Mouse (Mus musculus) adrenal gland, postnatal 14 days (tissue): ENCODE results near the gene 9130019O22Rik. TPM values are rescaled to one million over a fixed set of nuclear protein-coding genes. Genes with fewer than 3 reads are reported as not detected.
"Not testable (repeated sequence)": the region's sequence is repeated elsewhere in the genome, so short reads cannot be mapped to it uniquely, and the experiment has no call there.

Experiments used
- DNase-seq: peaks from one replicate; pipeline ENCODE4 v3.0.0; 2021; ENCODE audit warnings: mixed read lengths
- total RNA-seq: library from RNA; stranded (reverse); gene quantifications from 2 replicates; pipeline ENCODE4 v1.2.3, GENCODE M21; 2021

Gene 9130019O22Rik
- total RNA-seq, 1 experiment from 2014 or later, result 3.3 TPM

GRCm38 (mm10) chr7:127375271-127376245 is 11.4 kb downstream of the 9130019O22Rik start, which contains the start of gene Zfp747:
Zfp747 (minus strand) TSS chr7:127376050.
- peak; percentile 95 for DNase-seq

- not testable (repeated sequence) for DNase-seq
These were observed 15.1 kb downstream of the 9130019O22Rik start for GRCm38 (mm10) chr7:127371870-127372269.

- no peak for DNase-seq
These were observed 15.8 kb downstream of the 9130019O22Rik start for GRCm38 (mm10) chr7:127371213-127371612.

- no peak for DNase-seq
These were observed 20.7 kb downstream of the 9130019O22Rik start for GRCm38 (mm10) chr7:127366249-127366648.

- DNase-seq, result no peak
These were observed 22.8 kb downstream of the 9130019O22Rik start for GRCm38 (mm10) chr7:127364166-127364565.

GRCm38 (mm10) chr7:127363475-127363921 is 23.5 kb downstream of the 9130019O22Rik start:
- peak; percentile 57 for DNase-seq

GRCm38 (mm10) chr7:127362418-127362817 is 24.5 kb downstream of the 9130019O22Rik start:
- DNase-seq, result peak; percentile 50

GRCm38 (mm10) chr7:127361449-127361848 is 25.5 kb downstream of the 9130019O22Rik start:
- no peak for DNase-seq

GRCm38 (mm10) chr7:127360265-127360664 is 26.7 kb downstream of the 9130019O22Rik start:
- DNase-seq, result no peak

GRCm38 (mm10) chr7:127358472-127358871 is 28.5 kb downstream of the 9130019O22Rik start:
- no peak for DNase-seq

GRCm38 (mm10) chr7:127357871-127358270 is 29.1 kb downstream of the 9130019O22Rik start:
- no peak for DNase-seq

- no peak for DNase-seq
These were observed 31.2 kb downstream of the 9130019O22Rik start for GRCm38 (mm10) chr7:127355796-127356195.

GRCm38 (mm10) chr7:127351230-127352004 is 35.5 kb downstream of the 9130019O22Rik start:
- DNase-seq, result peak; percentile 35

GRCm38 (mm10) chr7:127346676-127347075 is 40.3 kb downstream of the 9130019O22Rik start:
- no peak for DNase-seq

- DNase-seq, result peak; percentile 98
These were observed 41.2 kb downstream of the 9130019O22Rik start, which contains the start of gene Zfp768 for GRCm38 (mm10) chr7:127345512-127346325. Zfp768 (minus strand) TSS chr7:127345589.

- DNase-seq, result peak; percentile 82
These were observed 41.9 kb downstream of the 9130019O22Rik start for GRCm38 (mm10) chr7:127345092-127345491.

GRCm38 (mm10) chr7:127344371-127344770 is 42.6 kb downstream of the 9130019O22Rik start:
- no peak for DNase-seq

- DNase-seq, result no peak
These were observed 43.5 kb downstream of the 9130019O22Rik start for GRCm38 (mm10) chr7:127343351-127344019.

GRCm38 (mm10) chr7:127342888-127343287 is 44.1 kb downstream of the 9130019O22Rik start:
- no peak for DNase-seq

GRCm38 (mm10) chr7:127342332-127342731 is 44.6 kb downstream of the 9130019O22Rik start:
- DNase-seq, result peak; percentile 29

GRCm38 (mm10) chr7:127341861-127342260 is 45.1 kb downstream of the 9130019O22Rik start:
- DNase-seq, result not testable (repeated sequence)
